Mouse (Mus musculus): Measurements from ENCODE around the gene Dnajc6.

DNA sequence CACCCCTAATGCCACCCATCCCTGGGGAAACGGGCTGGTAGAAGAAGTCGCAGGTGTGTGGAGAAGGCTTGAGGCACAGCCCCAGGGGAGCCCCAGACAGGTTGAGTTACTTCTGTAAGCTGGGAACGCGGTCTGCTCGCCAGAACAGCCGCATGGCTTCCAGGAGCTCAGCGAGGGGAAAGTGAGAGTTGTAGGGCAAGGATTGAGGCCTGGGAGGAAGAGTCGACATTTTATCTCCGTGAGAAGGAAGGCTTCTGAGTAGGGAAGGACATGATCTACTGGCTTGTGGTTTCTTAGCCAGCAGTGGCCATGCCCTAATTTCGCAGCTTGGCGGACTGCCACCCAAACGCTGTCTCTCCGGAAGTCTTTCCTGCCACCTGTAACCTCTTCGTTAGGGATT lies 888 bp downstream of the Dnajc6 start:
- TF ChIP-seq CTCF (IDR thresholded peaks at IDR 0.05; ENCODE audit: low read depth) (no peak), EP300 (optimal IDR thresholded peaks at IDR 0.05) (no peak)

All from stomach, postnatal 0 days (tissue).